Mouse (Mus musculus): Measurements from ENCODE around the gene Plagl2.

DNA sequence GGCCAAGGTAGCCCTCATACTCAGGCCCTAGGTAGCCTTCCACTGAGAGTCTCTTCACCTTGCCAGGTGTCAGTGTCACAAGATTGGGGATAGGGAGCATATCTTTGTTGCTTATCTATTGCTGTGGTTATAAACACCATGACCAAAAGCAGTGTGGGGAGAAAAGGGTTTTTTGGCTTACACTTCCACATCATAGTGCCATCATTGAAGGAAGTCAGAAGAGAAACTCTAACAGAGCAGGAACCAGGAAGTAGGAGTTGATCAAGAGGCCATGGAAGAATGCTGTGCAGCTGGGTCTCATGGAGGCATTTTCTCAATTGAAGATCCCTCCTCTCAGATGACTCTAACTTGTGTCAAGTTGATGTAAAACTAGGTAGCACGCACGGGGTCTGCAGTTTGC, 33.1 kb downstream of the Plagl2 start:
- TF ChIP-seq CTCF (IDR thresholded peaks at IDR 0.05; ENCODE audit: low read depth, low read length): no peak
- TF ChIP-seq POLR2A (IDR thresholded peaks at IDR 0.05; ENCODE audit: insufficient read depth, low read length): no peak
